Mouse (Mus musculus): ENCODE data around the gene Hhipl1.
A peak's percentile ranks its signal among the peaks of the same experiment; 100 is the strongest.

Hhipl1 gene

DNA sequence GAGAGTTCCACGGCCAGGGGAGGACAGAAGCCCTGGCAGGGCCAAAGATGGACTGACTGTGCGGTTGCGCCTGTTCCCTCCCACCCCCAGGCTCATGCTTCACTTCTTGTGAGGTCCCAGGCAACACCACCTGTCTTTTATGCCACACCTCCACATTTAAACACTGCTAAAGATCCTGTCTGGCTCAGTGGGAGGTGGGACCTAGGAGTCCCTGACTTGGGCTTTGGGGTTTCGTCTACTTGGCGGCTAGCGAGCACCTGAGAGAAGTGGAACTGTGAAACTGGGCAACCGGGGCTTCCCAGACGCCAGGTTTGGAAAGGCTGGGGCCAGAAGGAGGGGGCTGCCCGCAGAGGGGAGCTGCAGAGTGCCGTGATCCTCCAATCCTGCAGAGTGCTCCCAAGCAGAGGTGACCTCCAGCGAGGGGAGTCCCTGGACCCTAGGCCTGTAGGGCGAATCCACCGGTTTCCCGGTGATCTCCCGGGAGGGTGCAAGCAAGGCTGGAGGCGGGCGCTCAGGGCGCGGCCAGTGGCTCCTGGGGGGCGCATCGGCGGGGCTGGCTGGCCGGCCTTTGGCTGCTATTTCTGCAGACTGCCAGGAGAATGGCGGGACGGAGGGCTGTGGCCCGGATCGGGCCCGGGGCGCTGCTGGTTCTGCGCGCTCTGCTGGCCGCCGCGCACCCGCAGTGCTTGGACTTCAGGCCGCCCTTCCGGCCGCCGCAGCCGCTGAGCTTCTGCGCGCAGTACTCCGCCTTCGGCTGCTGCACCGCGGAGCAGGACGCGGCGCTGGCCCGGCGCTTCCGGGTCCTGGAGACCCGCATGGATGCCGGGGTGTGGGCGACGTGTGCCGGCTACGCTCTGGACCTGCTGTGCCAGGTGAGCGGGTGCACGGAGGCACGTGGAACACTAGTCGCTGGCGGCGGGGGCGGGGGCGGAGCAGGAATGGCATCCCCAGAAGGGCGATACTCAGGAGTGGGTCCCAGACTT lies at the start of gene Hhipl1:
Gene Hhipl1, plus strand, starts transcription at position 459 of the 983 bp plus-strand sequence.
- DNase-seq (ENCODE audit: low spot score in 2 of 2) = no peak

DNA sequence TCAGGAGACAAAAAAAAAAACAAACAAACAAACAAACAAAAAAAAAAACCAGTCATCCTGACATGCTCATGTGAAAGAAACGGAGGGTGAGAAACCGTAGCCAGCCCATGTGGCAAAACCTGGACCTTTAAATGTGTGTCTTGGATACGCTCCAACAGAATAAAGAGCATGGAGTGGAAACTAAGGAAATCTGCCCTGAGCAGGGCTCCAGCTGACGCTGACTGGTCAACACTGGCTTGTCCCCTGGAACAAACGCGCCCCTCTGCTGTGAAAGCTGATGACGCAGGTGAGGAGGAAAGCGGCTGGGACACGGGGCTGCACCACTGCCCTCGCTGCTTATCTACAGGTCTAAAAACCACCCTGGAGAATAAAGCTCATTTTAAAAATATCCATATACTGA lies 49.3 kb upstream of the Hhipl1 start:
- no peak for DNase-seq (ENCODE audit: low spot score in 2 of 2)

- no peak for DNase-seq (ENCODE audit: low spot score in 2 of 2)
These were observed 46.6 kb upstream of the Hhipl1 start for GRCm38 (mm10) chr12:108259322-108260049.

DNA sequence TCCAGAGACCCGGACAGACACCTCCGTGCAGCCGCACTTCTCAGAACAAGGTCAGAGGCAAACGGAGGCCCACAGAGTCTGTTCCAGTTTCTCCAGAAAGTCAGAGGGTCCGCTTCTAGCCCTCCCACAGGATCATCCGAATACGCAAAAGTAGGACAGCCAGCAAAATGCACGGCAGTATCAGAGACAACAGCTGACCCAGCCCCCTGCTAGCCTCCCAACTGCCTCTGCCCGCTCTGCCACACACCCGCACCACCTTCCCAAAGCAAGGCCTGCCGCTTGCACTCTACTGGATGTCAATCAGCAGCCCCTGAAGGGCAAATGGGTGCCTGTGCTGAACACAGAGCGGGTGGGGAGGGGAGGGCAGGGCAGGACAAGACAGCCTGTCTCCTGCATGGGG lies 45.1 kb upstream of the Hhipl1 start:
- no peak for DNase-seq (ENCODE audit: low spot score in 2 of 2)

- DNase-seq (ENCODE audit: low spot score in 2 of 2) = no peak
These were observed 41.2 kb upstream of the Hhipl1 start for GRCm38 (mm10) chr12:108264918-108265317.

- no peak for DNase-seq (ENCODE audit: low spot score in 2 of 2)
These were observed 40.0 kb upstream of the Hhipl1 start for GRCm38 (mm10) chr12:108265831-108266619.

- no peak for DNase-seq (ENCODE audit: low spot score in 2 of 2)
These were observed 38.4 kb upstream of the Hhipl1 start for GRCm38 (mm10) chr12:108267653-108268052.

- no peak for DNase-seq (ENCODE audit: low spot score in 2 of 2)
These were observed 37.1 kb upstream of the Hhipl1 start for GRCm38 (mm10) chr12:108268970-108269369.

GRCm38 (mm10) chr12:108269699-108270098 lies 36.4 kb upstream of the Hhipl1 start:
- DNase-seq (ENCODE audit: low spot score in 2 of 2) = no peak

DNA sequence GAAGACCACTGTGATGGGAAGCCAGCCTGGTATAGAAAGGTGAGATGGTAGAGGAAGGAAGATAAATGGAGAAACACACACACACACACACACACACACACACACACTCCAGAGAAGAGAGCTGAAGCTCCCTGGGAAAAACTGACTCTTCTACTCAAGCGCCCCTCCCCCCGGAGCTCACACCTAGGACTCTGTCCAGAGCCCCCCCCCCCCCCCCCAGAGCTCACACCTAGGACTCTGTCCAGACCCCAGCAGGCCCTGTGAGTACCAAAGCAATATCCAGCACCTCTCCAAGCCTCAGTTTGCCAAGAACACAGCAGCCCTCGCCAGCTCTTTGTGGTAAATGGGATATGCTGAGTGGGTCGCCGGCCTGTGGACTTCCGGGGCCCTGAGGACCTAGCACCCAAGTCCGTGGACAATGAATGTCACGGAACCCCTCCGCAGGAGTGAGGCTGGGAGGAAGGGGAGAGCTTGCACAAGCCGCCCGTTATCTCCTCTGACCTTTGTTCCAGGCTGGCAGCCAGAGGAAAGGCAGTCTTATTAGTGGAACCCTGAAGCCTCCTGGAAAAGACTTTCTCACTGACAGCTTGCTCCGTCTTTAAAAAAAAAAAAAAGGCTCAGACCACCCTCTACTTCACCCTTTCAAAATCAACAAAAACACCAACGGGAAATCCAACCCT lies 35.7 kb upstream of the Hhipl1 start:
- DNase-seq (ENCODE audit: low spot score in 2 of 2) = no peak

- no peak for DNase-seq (ENCODE audit: low spot score in 2 of 2)
These were observed 34.5 kb upstream of the Hhipl1 start for GRCm38 (mm10) chr12:108271351-108272142.

DNA sequence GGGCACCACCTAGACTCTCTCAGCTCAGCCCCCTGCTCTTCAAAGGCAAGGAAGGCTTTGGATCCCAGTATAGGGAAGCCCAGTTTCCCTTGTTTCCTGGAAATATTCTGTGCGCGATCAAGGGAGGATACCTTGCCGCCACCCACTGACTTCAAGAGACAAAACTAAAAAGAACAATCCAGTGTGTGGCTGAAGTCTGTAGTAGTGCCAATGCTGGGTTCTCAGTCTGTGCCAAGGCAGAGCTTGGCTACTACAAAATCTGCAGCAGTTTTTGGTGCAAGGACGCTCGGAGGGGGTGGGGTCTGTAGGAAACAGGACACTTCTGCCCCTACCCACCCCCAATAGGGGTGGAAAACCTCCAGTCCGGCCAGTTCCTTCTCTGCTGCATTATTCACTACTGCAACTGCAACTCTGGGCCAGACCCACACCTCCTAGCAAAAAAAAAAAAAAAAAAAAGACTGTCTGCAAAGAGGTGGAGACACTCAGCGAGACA lies 33.9 kb upstream of the Hhipl1 start:
- DNase-seq (ENCODE audit: low spot score in 2 of 2) = no peak

DNA sequence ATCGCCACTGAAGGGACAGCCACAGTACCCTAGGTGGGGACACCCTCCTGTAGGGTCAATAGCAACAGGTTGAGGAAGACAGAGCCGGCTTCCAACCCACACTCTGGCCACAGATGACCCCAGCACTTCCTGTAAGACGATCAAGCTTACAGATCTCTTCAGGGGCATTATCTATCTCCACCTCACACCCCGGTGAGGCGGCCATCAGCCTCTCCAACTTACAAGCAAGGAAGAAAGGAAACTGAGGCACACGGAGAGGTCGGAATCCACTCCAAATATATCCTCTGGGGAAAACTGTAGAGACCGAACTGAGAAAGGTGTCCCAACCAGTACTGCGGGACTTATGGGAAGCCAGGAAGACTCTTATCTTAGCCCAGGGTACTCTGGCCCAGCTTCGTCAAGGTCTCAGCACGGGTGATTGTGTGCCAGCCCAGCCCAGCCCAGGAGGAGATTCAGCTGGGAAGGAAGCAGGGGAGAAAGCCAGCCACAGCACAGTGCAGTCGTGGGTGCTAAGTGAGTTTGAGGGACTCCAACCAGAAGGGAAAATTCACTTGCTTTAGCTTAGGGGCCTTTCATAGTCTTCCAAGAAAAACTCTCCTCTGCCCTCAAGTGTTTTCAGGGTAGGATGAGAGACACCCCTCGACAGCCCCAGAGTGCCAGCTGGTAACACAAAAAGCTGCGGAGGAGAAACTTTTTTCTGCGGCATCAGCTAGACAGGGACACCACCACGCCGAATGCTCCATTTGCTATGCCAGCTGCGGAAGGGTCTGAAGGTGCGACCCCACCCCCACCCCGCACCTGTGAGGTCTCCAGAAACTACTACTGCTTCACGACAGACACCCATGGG lies 32.4 kb upstream of the Hhipl1 start:
- no peak for DNase-seq (ENCODE audit: low spot score in 2 of 2)

GRCm38 (mm10) chr12:108274313-108274595 lies 31.8 kb upstream of the Hhipl1 start:
- no peak for DNase-seq (ENCODE audit: low spot score in 2 of 2)

GRCm38 (mm10) chr12:108274661-108275507 lies 31.2 kb upstream of the Hhipl1 start, which contains the start of gene Ccdc85c:
Gene Ccdc85c (minus strand): TSS chr12:108275425.
- peak in 1 of 2 experiments; percentile 5 for DNase-seq (ENCODE audit: low spot score in 2 of 2)

GRCm38 (mm10) chr12:108275508-108275890 lies 30.6 kb upstream of the Hhipl1 start:
- DNase-seq (ENCODE audit: low spot score in 2 of 2) = peak; percentile 75 to 78

GRCm38 (mm10) chr12:108275920-108276822 lies 29.9 kb upstream of the Hhipl1 start:
- DNase-seq (ENCODE audit: low spot score in 2 of 2) = no peak

All from spleen, postnatal 14 days (tissue).